Mouse (Mus musculus) A20 (cell line): ENCODE data around the gene Elfn1.

Experiments used
- DNase-seq: peaks from one replicate; pipeline ENCODE4 v3.0.0-alpha.2; 2011; ENCODE audit warnings: low read depth, low spot score

Elfn1 gene

GRCm38 (mm10) chr5:139910755-139911300 lies 3.1 kb downstream of the Elfn1 start:
- DNase-seq = no peak

- DNase-seq = no peak
These were observed 3.8 kb downstream of the Elfn1 start for GRCm38 (mm10) chr5:139911506-139911905.

- no peak for DNase-seq
These were observed 4.5 kb downstream of the Elfn1 start for GRCm38 (mm10) chr5:139912121-139912771.

- DNase-seq = no peak
These were observed 13.9 kb downstream of the Elfn1 start for GRCm38 (mm10) chr5:139921666-139922065.

- no peak for DNase-seq
These were observed 16.1 kb downstream of the Elfn1 start for GRCm38 (mm10) chr5:139923867-139924266.

- no peak for DNase-seq
These were observed 22.4 kb downstream of the Elfn1 start for GRCm38 (mm10) chr5:139930102-139930501.

GRCm38 (mm10) chr5:139930927-139931351 lies 23.2 kb downstream of the Elfn1 start:
- DNase-seq = peak; percentile 35

GRCm38 (mm10) chr5:139931947-139932540 lies 24.3 kb downstream of the Elfn1 start:
- peak; percentile 41 for DNase-seq

- peak; percentile 33 for DNase-seq
These were observed 25.0 kb downstream of the Elfn1 start for GRCm38 (mm10) chr5:139932595-139933271.

GRCm38 (mm10) chr5:139933476-139933875 lies 25.7 kb downstream of the Elfn1 start:
- DNase-seq = peak; percentile 57

GRCm38 (mm10) chr5:139936431-139936830 lies 28.7 kb downstream of the Elfn1 start:
- no peak for DNase-seq

- DNase-seq = no peak
These were observed 37.0 kb downstream of the Elfn1 start for GRCm38 (mm10) chr5:139944697-139945096.

GRCm38 (mm10) chr5:139945715-139946364 lies 38.1 kb downstream of the Elfn1 start:
- DNase-seq = no peak

- peak; percentile 43 for DNase-seq
These were observed 39.7 kb downstream of the Elfn1 start for GRCm38 (mm10) chr5:139947446-139947845.

GRCm38 (mm10) chr5:139948552-139948951 lies 40.8 kb downstream of the Elfn1 start:
- no peak for DNase-seq

GRCm38 (mm10) chr5:139949363-139949762 lies 41.6 kb downstream of the Elfn1 start:
- DNase-seq = no peak

GRCm38 (mm10) chr5:139949975-139950578 lies 42.3 kb downstream of the Elfn1 start:
- DNase-seq = no peak

GRCm38 (mm10) chr5:139956859-139957258 lies 49.1 kb downstream of the Elfn1 start:
- DNase-seq = peak; percentile 27

- no peak for DNase-seq
These were observed 52.0 kb downstream of the Elfn1 start for GRCm38 (mm10) chr5:139959741-139960140.

- no peak for DNase-seq
These were observed 56.6 kb downstream of the Elfn1 start for GRCm38 (mm10) chr5:139964391-139964790.

GRCm38 (mm10) chr5:139965596-139965995 lies 57.9 kb downstream of the Elfn1 start:
- no peak for DNase-seq
